Mouse (Mus musculus) intestine, embryonic 15.5 days (tissue): ENCODE measurements around the gene Gm42742. TPM values are rescaled to one million over a fixed set of nuclear protein-coding genes. Genes with fewer than 3 reads are reported as not detected.

Source experiments
- polyA plus RNA-seq: library from polyadenylated mRNA; unstranded; fragments of >200 nt; fragmentation: Nextera tagmentation; extraction: Ambion mirVana; gene quantifications from 2 replicates; pipeline ENCODE4 v1.2.1, GENCODE M21; 2015

The Gm42742 gene
- polyA plus RNA-seq, 1 experiment from 2014 or later = 51.1 TPM

Other genes with a start within 250 kb of the Gm42742 start
- gene Ypel3, start 244.1 kb downstream of the Gm42742 start, polyA plus RNA-seq = 66.9 and 71.2 TPM in 2 replicates
- gene Tbx6, start 239.6 kb downstream of the Gm42742 start, polyA plus RNA-seq = 0.34 and 0.43 TPM in 2 replicates
- gene Ppp4c, start 228.6 kb downstream of the Gm42742 start, polyA plus RNA-seq = 248 and 256 TPM in 2 replicates
- gene Fam57b, start 223.4 kb downstream of the Gm42742 start, polyA plus RNA-seq = 1.2 and 1.5 TPM in 2 replicates
- gene 4930451I11Rik, start 189.5 kb downstream of the Gm42742 start, polyA plus RNA-seq = not detected in 2 replicates
- gene Doc2a, start 173.7 kb downstream of the Gm42742 start, polyA plus RNA-seq = 0.75 and 1.0 TPM in 2 replicates
- gene Hirip3, start 159.1 kb downstream of the Gm42742 start, polyA plus RNA-seq = 23.2 and 25.1 TPM in 2 replicates
- gene Ino80e, start 158.7 kb downstream of the Gm42742 start, polyA plus RNA-seq = 59.1 and 65.9 TPM in 2 replicates
- 30.8 and 31.9 TPM in 2 replicates for gene Taok2, start 136.4 kb downstream of the Gm42742 start, polyA plus RNA-seq
- gene Tmem219, start 98.2 kb downstream of the Gm42742 start, polyA plus RNA-seq = 27.8 and 33.3 TPM in 2 replicates
- 13.6 and 13.9 TPM in 2 replicates for gene Kctd13, start 92.2 kb downstream of the Gm42742 start, polyA plus RNA-seq
- gene Asphd1, start 71.5 kb downstream of the Gm42742 start, polyA plus RNA-seq = 0.32 and 0.46 TPM in 2 replicates
- 2.4 and 2.9 TPM in 2 replicates for gene Sez6l2, start 70.5 kb downstream of the Gm42742 start, polyA plus RNA-seq
- gene Cdipt, start 45.2 kb downstream of the Gm42742 start, polyA plus RNA-seq = 123 and 136 TPM in 2 replicates
- 0.98 and 2.3 TPM in 2 replicates for gene Cdiptos, start 45.0 kb downstream of the Gm42742 start, polyA plus RNA-seq
- gene Mvp, start 6.5 kb downstream of the Gm42742 start, polyA plus RNA-seq = 58.3 and 59.2 TPM in 2 replicates
- 0.43 and 1.5 TPM in 2 replicates for gene Pagr1b, start 4.6 kb downstream of the Gm42742 start, polyA plus RNA-seq
- gene Pagr1a, start 3.7 kb downstream of the Gm42742 start, polyA plus RNA-seq = 48.4 and 52.6 TPM in 2 replicates
- gene Prrt2, start 114 bp upstream of the Gm42742 start, polyA plus RNA-seq = 4.3 and 5.0 TPM in 2 replicates
- 66.6 and 68.8 TPM in 2 replicates for gene Maz, start 5.9 kb upstream of the Gm42742 start, polyA plus RNA-seq
- gene Kif22, start 21.4 kb upstream of the Gm42742 start, polyA plus RNA-seq = 101 and 107 TPM in 2 replicates
- gene Zg16, start 66.2 kb upstream of the Gm42742 start, polyA plus RNA-seq = 7.6 and 28.5 TPM in 2 replicates
- 4.4 TPM in 2 replicates for gene AI467606, start 70.3 kb upstream of the Gm42742 start, polyA plus RNA-seq
- gene Qprt, start 101.1 kb upstream of the Gm42742 start, polyA plus RNA-seq = 5.3 and 6.1 TPM in 2 replicates
- gene Spn, start 116.7 kb upstream of the Gm42742 start, polyA plus RNA-seq = 0.18 and 0.36 TPM in 2 replicates
- gene Cd2bp2, start 175.0 kb upstream of the Gm42742 start, polyA plus RNA-seq = 43.4 and 46.7 TPM in 2 replicates
- 23.2 and 23.6 TPM in 2 replicates for gene Tbc1d10b, start 187.4 kb upstream of the Gm42742 start, polyA plus RNA-seq
- gene Mylpf, start 187.8 kb upstream of the Gm42742 start, polyA plus RNA-seq = 15.4 and 21.1 TPM in 2 replicates
- gene Zfp553, start 212.0 kb upstream of the Gm42742 start, polyA plus RNA-seq = 24.7 and 27.5 TPM in 2 replicates
- 13.8 and 16.0 TPM in 2 replicates for gene Sept1, start 212.0 kb upstream of the Gm42742 start, polyA plus RNA-seq
- 41.0 and 44.5 TPM in 2 replicates for gene Zfp771, start 223.2 kb upstream of the Gm42742 start, polyA plus RNA-seq
- 216 and 219 TPM in 2 replicates for gene Dctpp1, start 239.6 kb upstream of the Gm42742 start, polyA plus RNA-seq